Mouse (Mus musculus): ENCODE measurements around the gene S1pr2.

DNA sequence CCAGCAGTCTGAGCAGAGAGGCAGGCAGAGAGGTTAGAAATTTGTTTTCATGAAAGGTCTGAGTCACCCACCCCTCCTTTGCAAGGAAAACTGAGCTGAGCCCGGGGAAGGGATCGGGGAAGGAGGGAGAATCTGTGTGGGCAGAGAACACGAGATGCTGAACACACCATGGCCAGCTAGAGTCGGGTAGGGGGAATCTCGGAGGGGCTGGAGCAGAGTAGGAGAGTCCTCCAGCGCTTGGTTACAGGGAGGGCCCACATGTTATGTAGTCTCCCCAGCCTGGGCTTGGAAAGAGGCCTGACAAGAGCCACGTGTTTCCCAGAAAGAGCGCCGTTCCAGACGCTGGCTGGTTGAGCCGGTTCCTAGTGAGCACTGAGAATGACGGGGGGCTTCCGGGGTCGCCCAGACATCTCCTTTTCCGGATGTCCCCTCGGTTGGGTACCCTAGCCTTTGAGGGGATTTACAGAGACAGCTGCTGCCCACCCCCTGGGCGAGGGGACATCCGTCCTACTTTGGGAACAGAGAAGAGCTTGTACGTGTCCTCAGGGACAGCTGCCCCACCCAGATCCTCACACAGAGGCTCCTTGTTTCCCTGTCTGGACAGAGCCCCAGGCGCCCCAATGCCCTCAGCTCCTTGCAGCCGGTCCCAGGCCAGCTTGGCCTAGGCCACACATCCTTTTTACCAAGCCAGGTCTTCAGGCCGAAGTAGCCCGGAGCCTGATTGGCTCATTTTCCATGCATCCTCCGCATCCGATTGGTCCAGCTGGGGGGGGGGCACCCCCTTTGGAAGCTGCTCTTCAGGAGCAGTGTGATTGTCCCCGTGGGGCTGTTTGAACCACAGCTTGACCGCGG is 4.2 kb downstream of the S1pr2 start:
- TF ChIP-seq CTCF (conservative IDR thresholded peaks at IDR 0.05; ENCODE audit: low read length) (no peak), NANOG (IDR thresholded peaks at IDR 0.05; ENCODE audit: borderline replicate concordance, low read length) (no peak), POU5F1 (IDR thresholded peaks at IDR 0.05; ENCODE audit: borderline replicate concordance, low read length) (no peak)
